Mouse (Mus musculus): ENCODE results near the gene 9230102O04Rik. TPM values are rescaled to one million over a fixed set of nuclear protein-coding genes. Genes with fewer than 3 reads are reported as not detected.

Gene 9230102O04Rik
- polyA plus RNA-seq, 1 experiment: 15.8 TPM

- DNase-seq (ENCODE audit: low spot score): no peak
Observed at GRCm38 (mm10) chr2:9885217-9885770, 4.0 kb downstream of the 9230102O04Rik start.

GRCm38 (mm10) chr2:9884533-9885216 is 4.7 kb downstream of the 9230102O04Rik start:
- DNase-seq (ENCODE audit: low spot score): no peak

- DNase-seq (ENCODE audit: low spot score): no peak
Observed at GRCm38 (mm10) chr2:9883803-9884532, 5.4 kb downstream of the 9230102O04Rik start.

- DNase-seq (ENCODE audit: low spot score): no peak
Observed at GRCm38 (mm10) chr2:9882926-9883802, 6.2 kb downstream of the 9230102O04Rik start.

GRCm38 (mm10) chr2:9882371-9882925 is 6.9 kb downstream of the 9230102O04Rik start:
- DNase-seq (ENCODE audit: low spot score): no peak

GRCm38 (mm10) chr2:9881611-9882023 is 7.7 kb downstream of the 9230102O04Rik start:
- no peak for DNase-seq (ENCODE audit: low spot score)

GRCm38 (mm10) chr2:9881051-9881591 is 8.2 kb downstream of the 9230102O04Rik start, which contains the start of gene 4930412O13Rik:
Gene 4930412O13Rik (plus strand): TSS chr2:9881252.
- DNase-seq (ENCODE audit: low spot score): no peak

GRCm38 (mm10) chr2:9880271-9880670 is 9.1 kb downstream of the 9230102O04Rik start:
- DNase-seq (ENCODE audit: low spot score): no peak

- DNase-seq (ENCODE audit: low spot score): peak; percentile 90
Observed at GRCm38 (mm10) chr2:9879493-9879892, 9.8 kb downstream of the 9230102O04Rik start.

GRCm38 (mm10) chr2:9879092-9879491 is 10.2 kb downstream of the 9230102O04Rik start:
- no peak for DNase-seq (ENCODE audit: low spot score)

GRCm38 (mm10) chr2:9878564-9879081 is 10.7 kb downstream of the 9230102O04Rik start:
- peak; percentile 77 for DNase-seq (ENCODE audit: low spot score)

GRCm38 (mm10) chr2:9877966-9878563 is 11.3 kb downstream of the 9230102O04Rik start:
- DNase-seq (ENCODE audit: low spot score): no peak

GRCm38 (mm10) chr2:9877326-9877690 is 12.0 kb downstream of the 9230102O04Rik start:
- DNase-seq (ENCODE audit: low spot score): no peak

GRCm38 (mm10) chr2:9876621-9877325 is 12.6 kb downstream of the 9230102O04Rik start:
- DNase-seq (ENCODE audit: low spot score): no peak

GRCm38 (mm10) chr2:9875676-9876357 is 13.5 kb downstream of the 9230102O04Rik start:
- DNase-seq (ENCODE audit: low spot score): no peak

GRCm38 (mm10) chr2:9875220-9875619 is 14.1 kb downstream of the 9230102O04Rik start:
- no peak for DNase-seq (ENCODE audit: low spot score)

- DNase-seq (ENCODE audit: low spot score): no peak
Observed at GRCm38 (mm10) chr2:9874467-9875219, 14.7 kb downstream of the 9230102O04Rik start.

- DNase-seq (ENCODE audit: low spot score): no peak
Observed at GRCm38 (mm10) chr2:9873757-9874156, 15.6 kb downstream of the 9230102O04Rik start.

GRCm38 (mm10) chr2:9872682-9873081 is 16.7 kb downstream of the 9230102O04Rik start:
- no peak for DNase-seq (ENCODE audit: low spot score)

All from urinary bladder, adult 2 months (tissue).